Mouse (Mus musculus): ENCODE measurements around the gene Hps1.
"Not testable (repeated sequence)": the region's sequence is repeated elsewhere in the genome, so short reads cannot be mapped to it uniquely, and the experiment has no call there.

Gene Hps1

DNA sequence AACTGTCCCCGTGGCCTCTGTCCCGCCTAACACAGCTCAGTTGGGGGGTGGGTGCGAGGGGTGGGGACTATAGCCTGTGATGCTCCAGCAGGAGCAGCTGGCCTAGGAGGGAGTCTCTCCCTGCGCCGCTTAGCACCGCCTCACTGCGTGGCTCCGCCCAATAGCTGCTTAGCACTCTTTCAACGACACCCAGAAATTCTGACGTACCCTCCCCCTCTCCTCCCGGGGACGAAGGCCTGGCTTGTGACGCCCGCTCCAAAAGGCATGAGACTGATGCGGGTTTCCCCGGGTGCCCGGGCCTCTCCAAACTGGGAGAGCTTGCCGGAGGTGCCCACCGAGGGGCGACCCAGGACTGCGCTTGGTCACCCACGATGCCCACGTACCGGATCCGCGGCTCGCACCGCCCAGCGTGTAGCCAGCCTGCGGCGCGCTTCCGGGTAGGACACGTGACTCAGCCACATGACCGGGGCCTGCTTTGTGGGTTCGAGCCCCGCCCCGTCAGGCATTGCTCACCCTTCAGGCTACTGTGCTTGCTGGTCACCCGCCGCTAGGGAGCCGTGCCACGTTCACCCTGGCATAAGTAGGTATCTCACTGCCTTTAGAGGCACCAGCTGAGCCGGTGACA lies at the start of gene Hps1:
TSS of gene Hps1 (minus strand) at position 448 of the 625 bp plus-strand sequence.
- DNase-seq, result peak; percentile 87

DNA sequence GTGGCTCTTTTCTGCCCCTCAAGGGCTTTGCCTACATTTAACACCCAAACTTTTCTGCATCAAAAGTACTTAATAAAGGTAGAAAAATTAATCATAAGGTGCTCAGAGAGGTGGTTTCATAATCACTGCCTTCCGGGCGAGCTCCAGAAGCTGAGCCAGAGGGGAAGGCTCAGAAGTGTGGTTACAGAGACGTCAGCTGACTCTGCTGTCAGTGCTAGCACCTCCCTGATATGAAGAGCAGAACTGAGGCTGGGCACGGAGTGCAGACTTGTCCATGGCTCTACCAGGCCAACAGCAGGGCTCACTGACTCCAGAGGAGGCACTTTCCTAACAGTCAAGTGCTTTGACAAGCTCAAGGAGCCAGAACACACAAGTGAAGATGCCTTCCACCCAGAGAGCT lies 49.4 kb upstream of the Hps1 start:
- no peak for DNase-seq

DNA sequence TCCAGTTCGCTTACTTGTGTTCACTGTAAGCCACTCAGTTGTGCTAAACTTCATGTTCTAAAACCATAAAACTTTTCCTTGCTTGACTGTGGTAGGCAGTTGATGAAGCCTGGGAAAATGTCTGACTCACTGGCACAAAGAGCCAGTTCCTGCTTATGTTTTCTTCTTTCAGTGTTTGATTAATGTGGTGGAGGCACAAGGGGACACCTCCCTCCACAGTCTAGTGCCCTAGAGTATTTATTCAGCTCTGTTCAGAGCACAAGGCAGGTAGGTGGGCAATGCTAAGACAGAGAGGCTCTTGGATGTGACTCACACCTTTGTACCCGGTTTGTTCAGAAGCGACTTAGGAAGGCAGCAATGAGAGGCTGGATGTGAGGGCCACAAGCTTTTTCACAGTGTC lies 48.1 kb upstream of the Hps1 start:
- no peak for DNase-seq

DNA sequence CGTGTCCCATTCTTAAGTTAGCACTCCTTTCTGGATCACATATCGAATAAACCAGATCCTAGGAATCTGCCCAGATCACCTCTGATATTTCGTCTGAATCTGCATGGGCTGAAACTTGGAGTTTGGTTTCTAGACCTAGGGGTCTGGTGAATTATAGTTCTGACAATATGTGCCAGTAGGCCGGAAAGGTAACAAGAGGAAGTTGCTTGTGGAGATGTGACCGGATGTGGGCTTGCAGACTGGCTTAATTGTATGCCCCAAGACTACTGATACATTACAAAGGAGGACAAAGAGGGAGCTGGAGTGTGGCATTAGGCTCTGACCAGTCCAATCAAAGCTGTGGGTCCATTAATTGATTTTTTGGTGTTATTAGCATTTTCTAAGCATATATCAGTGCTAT lies 40.3 kb upstream of the Hps1 start:
- DNase-seq, result no peak

DNA sequence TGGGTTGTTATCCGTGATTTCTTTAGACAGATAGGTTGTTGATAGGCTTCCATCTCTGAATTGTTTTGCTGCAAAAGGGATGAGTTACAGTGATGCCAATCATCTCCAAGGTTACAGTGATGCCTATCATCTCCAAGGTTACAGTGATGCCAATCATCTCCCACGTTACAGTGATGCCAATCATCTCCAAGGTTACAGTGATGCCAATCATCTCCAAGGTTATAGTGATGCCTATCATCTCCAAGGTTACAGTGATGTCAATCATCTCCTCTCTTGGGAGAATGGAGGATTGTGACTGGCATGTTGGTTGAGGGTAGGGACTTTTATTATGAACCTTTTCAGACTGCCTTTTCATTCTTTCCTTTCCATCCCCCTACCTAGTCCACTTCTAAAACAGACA lies 38.0 kb upstream of the Hps1 start:
- DNase-seq, result no peak

DNA sequence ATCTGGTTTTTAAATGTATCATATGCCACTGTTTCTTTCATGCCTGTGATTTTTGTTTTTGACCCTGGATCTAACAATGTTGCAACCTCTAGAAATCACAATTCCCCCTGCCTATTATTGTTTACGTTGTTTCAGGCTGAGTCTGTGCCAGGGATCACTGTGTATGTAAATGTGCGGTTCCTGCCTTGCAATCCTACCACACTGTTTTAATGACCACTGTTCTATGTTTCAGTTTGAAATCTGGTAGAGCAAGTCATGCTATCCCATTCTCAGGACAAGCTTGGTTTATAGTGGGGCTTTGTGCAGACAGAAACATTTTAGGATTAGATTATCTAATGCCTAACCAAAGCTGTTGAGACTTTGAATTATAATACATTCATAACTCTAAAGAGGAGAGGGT lies 36.5 kb upstream of the Hps1 start:
- no peak for DNase-seq

DNA sequence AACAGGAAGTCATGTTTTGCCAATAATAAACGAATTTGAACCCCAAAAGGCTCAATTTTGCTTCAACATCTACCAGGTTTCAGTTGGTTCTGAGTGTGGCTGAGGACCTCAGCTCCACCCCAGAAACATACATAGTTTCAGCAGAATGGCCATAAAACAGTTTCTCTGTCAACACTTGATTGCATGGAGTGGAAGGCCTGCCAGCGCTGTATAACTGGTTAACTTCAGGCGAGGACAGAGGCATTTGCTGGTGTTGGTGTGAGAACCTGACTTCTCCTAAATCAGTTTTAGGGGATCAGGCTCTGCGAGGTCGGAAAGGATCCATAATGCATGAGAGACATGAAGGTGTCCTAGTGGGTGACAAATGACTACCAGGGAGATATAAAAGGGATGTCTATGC lies 30.4 kb upstream of the Hps1 start:
- DNase-seq, result no peak

DNA sequence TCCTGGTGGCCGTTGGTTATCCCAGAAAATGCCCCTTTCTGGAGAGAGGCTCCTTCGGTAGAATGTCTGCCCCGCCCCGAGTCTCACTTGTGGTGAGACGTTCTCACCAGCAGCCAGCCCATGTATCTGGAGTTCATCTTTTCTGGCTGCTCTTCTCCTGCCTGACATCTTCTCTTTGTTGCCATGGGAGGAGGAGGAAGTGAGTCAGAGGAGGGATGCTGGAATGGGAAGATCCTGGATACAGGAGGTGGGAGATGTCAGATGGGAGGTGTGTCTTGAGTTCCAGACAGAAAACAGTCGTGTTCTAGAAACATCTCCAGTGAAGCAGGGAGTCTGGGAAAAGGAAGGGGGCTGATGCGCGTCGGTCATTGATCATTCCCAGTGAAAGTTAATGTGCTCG lies 29.7 kb upstream of the Hps1 start:
- no peak for DNase-seq

DNA sequence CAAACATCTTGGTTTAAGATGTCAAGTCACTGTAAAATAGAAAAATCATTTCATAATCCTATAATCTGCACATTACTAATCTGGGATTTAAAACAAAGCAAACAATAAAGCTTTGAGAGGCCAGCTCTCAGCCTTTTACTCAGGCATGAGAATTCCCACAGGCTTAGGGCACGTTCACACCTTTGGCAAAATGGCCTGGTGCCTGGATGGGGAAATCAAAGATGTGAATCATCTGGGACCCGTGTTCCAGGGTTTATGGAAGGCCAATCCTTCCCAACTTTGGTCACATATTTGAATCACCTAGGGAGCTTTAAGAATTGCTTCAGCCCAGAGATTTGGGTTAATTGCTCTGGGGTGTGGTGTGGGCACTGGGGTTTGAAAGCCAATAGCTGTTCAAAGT lies 18.1 kb upstream of the Hps1 start:
- DNase-seq, result no peak

DNA sequence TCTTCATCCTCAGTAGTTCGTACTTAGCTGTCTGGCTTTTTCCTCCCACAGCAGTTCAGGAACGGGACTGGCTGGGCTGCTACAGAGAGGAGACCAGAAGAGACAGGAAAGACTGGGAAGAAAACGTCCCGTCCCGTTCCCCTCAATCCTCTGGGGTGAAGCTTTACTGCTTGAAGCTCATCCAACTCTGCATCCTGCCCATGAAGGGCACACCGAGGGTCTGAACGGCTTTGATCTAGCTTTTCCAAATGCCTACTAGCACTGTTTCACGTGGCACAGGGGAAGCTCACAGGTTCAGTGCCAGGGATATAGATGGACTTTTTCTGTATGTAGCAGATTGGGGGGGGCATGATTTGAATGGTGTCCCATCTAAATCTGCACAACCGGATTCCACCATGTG lies 16.0 kb upstream of the Hps1 start:
- DNase-seq, result no peak

DNA sequence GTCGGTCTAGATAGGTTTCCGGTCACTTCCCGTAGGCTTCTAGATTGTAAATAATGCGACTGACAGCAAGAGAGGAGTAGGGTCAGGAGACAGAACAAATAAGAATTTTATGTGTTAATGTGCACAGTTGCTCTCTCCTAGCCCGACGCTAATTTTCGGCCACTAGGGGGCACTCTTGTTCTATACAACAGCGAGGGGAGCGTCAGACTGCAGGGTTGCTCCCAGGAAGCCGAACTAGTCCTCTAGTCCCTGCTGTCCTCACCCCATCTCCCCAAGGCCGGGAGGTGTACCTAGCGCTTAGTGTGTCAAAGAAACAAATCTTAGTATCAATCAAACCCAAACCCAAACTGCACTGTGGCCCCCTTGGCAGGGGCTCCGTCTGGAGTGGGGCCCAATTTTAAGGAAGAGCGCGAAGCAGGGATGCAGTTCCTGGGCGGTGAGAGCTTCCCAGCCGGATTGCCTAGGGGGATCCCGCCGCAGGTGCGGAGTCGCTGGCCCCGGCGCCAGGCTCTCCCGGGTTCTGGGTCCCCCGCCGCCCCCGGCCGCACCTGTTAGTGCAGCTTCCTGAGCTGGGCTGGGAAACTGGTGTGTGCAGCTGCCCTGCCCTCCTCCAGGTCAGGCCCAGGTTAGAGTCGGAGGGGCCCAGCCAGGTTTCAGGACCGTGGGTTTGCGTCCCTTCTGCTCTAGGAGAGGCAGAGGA lies 15.3 kb upstream of the Hps1 start:
- peak; percentile 82 for DNase-seq

DNA sequence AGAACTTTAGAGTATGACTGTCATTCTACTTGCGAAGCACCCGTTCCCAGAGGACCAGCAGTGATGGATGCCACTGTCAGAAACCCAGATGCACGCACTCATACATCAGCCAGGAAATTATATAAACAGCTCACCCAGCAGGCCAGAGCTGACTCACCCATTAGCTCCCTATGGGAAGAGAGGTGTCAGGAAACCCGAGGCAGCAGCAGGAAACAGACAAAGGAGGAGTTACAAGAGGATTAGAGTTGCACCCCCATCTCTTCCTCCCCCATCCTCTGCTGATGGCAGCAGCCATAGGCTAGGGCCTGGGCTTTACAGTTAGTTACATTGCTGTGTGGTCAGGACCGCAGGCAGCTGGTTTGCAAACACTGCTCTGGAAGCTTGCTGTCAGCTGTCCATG lies 8.5 kb upstream of the Hps1 start:
- DNase-seq, result no peak

DNA sequence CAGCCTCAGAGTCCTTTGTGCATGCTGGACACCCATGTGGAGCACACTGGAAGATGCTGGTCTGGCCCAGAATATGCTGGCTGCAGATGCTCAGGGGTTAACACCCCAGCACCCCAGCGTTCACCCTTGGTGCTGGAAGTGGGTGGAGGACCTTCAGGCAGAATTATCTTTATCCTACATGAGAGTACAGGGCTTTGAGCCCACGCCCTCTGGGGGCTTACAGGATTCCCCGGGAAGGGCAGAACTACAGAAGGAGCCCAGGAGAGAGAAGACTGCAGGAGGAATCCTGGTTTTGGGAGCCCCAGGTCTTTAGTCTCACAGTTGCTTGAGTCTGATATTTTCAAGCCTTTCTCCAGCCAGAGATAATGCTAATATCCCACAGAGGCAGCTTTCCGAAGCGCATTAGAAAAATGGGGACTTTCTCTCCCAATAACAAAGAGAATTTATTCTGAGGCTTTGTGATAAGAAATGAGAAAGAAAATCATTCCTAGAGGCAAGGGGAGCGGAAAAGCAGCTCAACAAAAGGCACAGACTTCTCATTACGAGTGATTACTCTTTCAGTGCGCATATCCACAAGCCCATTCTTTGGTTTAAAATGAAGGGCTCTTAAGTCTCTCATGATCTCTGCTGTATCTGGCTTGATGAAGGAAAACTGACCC lies 5.9 kb upstream of the Hps1 start:
- DNase-seq, result no peak

DNA sequence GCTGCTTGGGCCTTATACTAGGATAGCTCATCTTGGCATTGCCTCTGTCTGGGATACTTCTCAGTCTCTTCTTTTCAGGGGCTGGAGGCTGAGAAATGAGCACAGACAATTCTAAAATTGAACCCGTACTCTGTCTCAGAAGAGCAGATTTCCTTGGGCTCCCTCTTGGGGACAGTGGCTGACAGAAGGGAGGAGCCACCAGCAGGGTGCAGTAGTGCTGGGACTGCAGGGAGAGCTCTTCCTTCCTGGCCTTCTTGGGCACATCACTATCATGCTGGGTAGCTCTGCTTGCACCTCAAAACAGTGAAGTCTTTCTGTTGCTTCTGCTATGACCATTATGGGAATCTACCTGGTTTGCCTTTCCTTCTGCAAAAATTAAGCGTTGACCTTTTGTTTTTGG lies 5.4 kb upstream of the Hps1 start:
- no peak for DNase-seq

DNA sequence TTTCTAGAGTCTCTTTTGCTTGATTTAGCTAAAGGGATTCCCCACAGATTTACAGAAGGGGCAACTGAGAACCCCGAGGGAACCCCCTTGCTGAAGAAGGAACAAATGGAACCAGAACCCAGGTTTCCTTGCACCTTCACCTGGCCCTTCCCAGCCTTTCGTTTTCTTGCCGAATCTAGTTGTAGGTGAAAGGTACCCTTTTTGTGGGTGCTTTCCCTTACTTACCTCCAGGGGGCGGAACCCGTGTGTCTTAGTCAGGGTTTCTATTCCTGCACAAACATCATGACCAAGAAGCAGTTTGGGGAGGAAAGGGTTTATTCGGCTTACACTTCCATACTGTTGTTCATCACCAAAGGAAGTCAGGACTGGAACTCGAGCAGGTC lies 369 bp upstream of the Hps1 start:
- not testable (repeated sequence) for DNase-seq

DNA sequence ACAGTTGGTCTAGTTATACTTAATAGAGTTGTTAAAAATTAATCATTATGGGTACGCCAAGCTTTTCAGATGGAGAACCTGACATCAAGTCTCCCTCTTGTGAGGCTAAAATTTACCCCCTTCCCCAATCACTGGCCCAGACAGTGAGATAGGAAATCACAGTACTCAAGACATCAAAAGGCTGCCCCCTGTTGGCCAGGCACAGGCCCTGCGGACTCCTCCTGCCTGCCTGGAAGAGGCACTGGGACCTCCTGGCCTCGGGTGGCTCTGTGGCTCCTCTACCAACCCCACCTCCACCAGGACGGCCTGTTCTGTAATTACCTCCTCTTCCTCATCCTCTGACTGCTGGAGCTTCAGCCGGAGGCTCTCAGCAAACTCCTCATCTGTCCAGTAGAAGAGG lies 2.0 kb downstream of the Hps1 start:
- peak; percentile 34 for DNase-seq

DNA sequence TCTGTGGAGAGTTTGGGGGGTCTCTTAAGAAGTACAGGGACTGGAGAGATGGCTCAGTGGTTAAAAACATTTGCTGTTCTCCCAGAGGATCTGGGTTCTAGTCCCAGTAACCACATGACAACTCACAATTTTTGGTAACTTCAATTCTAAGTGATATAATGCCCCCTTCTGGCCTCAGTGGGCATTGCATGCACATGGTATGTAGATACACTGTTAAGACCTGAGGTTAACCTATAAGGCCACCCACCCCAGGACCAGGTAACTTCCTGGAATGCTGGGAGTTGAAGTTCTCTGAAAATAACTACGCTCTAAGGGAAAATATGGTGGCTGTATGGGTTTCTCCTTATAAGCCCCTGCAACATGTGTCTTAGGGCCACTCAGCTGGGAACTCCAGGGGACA lies 3.0 kb downstream of the Hps1 start:
- DNase-seq, result peak; percentile 57

DNA sequence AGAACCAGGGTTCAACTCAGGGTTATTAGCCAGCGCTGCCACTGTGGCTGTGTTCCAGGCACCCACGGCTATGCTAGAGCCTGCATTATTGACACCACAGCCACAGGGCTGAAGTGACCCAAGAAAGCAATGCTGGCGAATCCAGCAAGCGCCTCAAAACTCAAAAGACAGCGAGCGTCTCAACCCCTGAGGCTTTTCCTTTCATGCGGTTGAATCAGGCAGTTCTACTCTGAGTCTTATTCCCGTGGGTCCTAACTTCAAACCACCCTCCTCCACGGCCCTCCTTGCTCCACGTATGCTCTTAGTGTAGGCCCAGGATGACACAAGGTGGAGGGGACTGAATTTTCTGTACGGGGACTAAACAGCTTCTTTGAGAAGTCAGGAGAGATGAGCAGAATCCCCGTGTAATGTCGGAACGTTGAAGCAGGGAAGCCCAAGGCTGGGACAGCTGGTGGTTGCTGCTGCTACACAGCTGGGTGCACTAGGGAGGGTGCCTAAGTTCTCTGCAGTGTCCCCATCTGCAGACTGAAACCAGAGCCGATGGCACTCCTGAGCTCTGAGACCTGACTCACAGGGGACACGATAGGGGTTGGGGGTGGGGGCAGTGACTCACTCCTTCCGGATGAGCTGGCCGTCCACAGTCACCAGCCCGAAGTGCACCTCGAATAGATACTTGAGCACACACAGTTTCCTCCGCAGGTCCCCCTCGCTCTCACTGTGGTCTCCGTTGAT lies 9.5 kb downstream of the Hps1 start:
- no peak for DNase-seq

DNA sequence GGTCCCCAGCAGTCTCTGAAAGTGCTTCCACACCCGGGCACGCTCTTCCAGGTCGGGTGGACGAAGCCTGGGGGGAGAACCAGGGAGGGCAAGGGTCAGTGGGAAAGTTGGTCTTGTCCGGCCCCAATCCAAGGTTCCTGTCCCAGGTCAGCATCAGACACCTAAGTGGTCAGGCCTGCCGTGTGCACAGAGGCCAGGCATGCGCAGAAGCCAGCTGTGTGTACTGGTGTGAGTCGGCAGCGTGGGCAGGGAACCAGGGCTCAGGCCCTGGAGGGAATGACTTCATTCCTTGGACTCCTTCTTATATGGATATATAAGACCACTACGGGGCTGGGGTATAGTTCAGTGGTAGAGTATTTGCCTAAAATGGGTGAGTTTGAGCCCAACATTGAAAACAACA lies 10.1 kb downstream of the Hps1 start:
- peak; percentile 30 for DNase-seq

DNA sequence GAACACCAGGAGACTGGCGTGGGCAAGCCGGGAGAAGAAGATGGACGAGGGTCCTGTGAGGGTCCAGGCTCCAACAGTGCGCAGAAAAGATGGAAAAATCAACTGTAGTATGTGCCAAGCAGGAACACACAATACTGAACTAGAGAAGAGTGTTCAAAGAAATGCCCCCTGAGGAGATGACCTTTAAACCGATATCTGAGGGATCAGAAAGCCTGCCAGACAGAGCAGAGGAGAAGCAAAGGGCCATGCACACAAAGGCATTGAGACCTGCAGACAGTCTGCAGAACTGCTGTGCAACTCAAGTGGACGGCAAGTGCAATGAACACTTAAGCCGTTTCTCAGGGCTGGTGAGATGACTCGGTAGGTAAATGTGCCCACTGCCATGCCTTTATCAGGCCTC lies 12.4 kb downstream of the Hps1 start:
- DNase-seq, result no peak

DNA sequence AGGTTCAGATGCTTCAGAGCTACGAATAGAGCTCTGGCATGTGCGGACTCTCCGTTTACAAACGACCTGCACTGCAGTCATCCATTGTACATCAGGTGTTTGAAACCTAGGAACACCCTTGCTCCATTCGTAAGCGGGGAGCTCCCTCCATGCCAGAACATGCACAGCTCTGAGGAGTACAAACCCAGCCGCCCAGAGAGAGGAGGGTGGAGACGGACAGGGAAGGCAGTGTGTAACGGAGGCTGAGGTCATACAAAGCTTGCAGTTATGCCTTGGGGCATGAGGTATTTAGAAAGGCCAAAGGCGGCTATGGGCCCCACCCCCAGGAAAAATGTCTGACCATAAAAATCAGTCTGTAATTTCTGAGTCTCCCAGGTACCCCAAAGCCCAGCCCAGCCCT lies 15.4 kb downstream of the Hps1 start:
- DNase-seq, result no peak

DNA sequence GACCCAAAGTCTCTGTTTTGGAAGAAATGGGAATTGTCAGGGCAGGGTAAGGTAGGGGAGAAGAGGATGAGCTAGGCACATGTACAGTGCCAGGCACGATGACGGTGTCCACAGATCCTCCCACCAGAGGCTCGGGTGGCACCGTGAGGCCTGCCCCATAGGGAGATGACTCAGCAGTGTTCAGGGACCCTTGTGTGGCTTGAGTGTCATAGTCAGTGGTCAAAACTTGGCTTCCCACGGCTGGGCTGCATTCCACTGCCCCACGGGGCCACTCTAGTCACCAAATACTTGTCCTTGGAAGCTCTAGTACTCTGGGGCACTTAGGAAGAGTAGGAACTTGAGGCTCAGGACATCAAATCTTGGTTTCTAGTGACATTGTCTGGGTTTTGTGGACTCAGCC lies 23.1 kb downstream of the Hps1 start:
- no peak for DNase-seq

DNA sequence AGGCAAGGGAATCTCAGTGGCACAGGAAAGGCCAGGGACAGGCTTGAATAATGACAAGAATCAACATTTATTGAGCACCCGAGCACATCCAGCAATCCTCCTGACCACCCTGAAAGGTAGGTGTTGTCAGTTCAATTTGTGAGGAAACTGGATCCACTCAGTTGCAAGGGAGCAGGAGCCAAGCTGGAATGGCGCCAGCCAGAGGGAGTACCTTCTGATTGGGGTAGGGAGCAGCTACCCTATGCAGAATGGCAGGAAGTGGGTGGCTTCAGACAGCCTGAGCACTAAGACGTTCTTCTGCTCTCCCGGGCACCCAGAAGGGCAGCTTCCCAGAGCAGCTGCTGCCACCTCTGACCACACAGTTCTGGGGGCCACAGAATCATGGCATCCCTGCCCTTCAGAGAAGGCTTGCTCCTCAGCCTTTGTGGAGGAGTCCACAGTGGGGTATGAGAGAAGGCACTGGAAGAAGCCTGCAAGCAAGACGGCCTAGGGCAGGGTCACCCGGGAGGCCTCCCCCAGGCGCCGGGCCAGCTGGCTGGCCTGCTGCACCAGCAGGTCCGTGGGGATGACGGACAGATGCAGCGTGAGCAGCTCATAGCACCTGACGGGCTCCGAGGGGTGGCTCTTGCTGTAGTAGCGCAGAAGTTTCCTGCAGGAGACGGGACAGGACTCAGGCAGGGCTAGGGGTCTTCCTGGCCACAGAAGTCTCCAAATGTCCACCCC lies 24.5 kb downstream of the Hps1 start:
- DNase-seq, result peak; percentile 69
